Mouse (Mus musculus): ENCODE measurements at regions not wholly inside any gene's neighbourhood (a gene's known extent, or its start where the extent isn't known, plus 50 kb on each side); places are given as distances from the start of the nearest gene placed in this dataset.

GRCm38 (mm10) chr3:80307632-80308031 is 423.3 kb downstream of the Fam198b start:
- Histone ChIP-seq H3K27ac (ENCODE audit: insufficient read depth, low read depth, low read length, poor library complexity, severe bottlenecking) (no peak overlapping the region), H3K4me3 (ENCODE audit: insufficient read depth in 1 of 2, low read depth in 1 of 2, low read length in 2 of 2, poor library complexity in 1 of 2, severe bottlenecking in 1 of 2) (no peak overlapping the region), H3K9ac (ENCODE audit: insufficient read depth, low read depth, low read length, poor library complexity, severe bottlenecking) (no peak overlapping the region), H3K9me3 (ENCODE audit: control insufficient read depth, insufficient read depth, low read depth, low read length) (no peaks in the 10 kb centered on the region), H3K36me3 (ENCODE audit: control insufficient read depth, insufficient read depth, low read length, poor library complexity, severe bottlenecking) (no peaks in the 10 kb centered on the region), H3K4me1 (ENCODE audit: control insufficient read depth in 2 of 2, insufficient read depth in 2 of 2, low read length in 2 of 2, poor library complexity in 1 of 2) (no peaks in the 10 kb centered on the region)
- in situ Hi-C loops (cut with MboI; ENCODE audit: low sequenced_read_pairs in 2 of 2, unreplicated experiment in 2 of 2) = no loop called here
- DNase-seq (ENCODE audit: low read depth, low spot score) = no peak
- TF ChIP-seq MAFK (IDR thresholded peaks at IDR 0.05; ENCODE audit: insufficient read depth, low read depth, low read length) = no peak
- no peak for TF ChIP-seq ZNF384 (IDR thresholded peaks at IDR 0.05; ENCODE audit: low read depth, low read length)
- TF ChIP-seq CHD2 (IDR thresholded peaks at IDR 0.05; ENCODE audit: low read depth, low read length) = no peak
- no peak for TF ChIP-seq ZC3H11A (IDR thresholded peaks at IDR 0.05; ENCODE audit: borderline replicate concordance, low read depth, low read length)
- TF ChIP-seq HCFC1 (IDR thresholded peaks at IDR 0.05; ENCODE audit: borderline replicate concordance, insufficient read depth, low read length) = no peak

- Histone ChIP-seq H3K36me3 (ENCODE audit: control insufficient read depth, insufficient read depth, low read length, poor library complexity, severe bottlenecking) (no peaks in the 10 kb centered on the region), H3K27ac (ENCODE audit: insufficient read depth, low read depth, low read length, poor library complexity, severe bottlenecking) (no peak overlapping the region), H3K9ac (ENCODE audit: insufficient read depth, low read depth, low read length, poor library complexity, severe bottlenecking) (no peak overlapping the region), H3K9me3 (ENCODE audit: control insufficient read depth, insufficient read depth, low read depth, low read length) (no peaks in the 10 kb centered on the region), H3K4me1 (ENCODE audit: control insufficient read depth in 2 of 2, insufficient read depth in 2 of 2, low read length in 2 of 2, poor library complexity in 1 of 2) (no peaks in the 10 kb centered on the region), H3K4me3 (ENCODE audit: insufficient read depth in 1 of 2, low read depth in 1 of 2, low read length in 2 of 2, poor library complexity in 1 of 2, severe bottlenecking in 1 of 2) (no peak overlapping the region)
- DNase-seq (ENCODE audit: low read depth, low spot score) = no peak
- in situ Hi-C loops (cut with MboI; ENCODE audit: low sequenced_read_pairs in 2 of 2, unreplicated experiment in 2 of 2) = no loop called here
- no peak for TF ChIP-seq ZC3H11A (IDR thresholded peaks at IDR 0.05; ENCODE audit: borderline replicate concordance, low read depth, low read length)
- TF ChIP-seq HCFC1 (IDR thresholded peaks at IDR 0.05; ENCODE audit: borderline replicate concordance, insufficient read depth, low read length) = no peak
- no peak for TF ChIP-seq CHD2 (IDR thresholded peaks at IDR 0.05; ENCODE audit: low read depth, low read length)
- no peak for TF ChIP-seq ZNF384 (IDR thresholded peaks at IDR 0.05; ENCODE audit: low read depth, low read length)
- no peak for TF ChIP-seq MAFK (IDR thresholded peaks at IDR 0.05; ENCODE audit: insufficient read depth, low read depth, low read length)
These were observed 425.6 kb downstream of the Fam198b start for GRCm38 (mm10) chr3:80309931-80310330.

DNA sequence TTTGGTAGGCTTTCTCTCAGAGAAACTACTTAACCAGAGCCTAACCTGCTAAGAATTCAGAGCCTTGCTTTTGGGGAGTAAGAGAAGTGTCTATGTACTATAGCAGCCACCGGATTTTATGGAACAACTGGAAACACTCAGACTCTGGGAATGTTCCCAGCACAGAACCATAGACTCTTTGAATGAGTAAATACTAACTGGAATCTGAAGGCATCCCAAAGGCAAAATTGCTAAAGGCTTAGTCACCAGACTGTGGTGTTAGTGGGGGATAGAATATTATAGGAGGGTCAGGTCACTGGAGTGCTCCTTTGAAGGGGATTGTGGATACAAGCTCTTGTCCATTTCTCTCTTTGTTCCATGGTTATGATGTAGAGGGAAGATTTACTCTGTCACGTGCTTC is 427.4 kb downstream of the Fam198b start:
- TF ChIP-seq HCFC1 (IDR thresholded peaks at IDR 0.05; ENCODE audit: borderline replicate concordance, insufficient read depth, low read length) (no peak), MAFK (IDR thresholded peaks at IDR 0.05; ENCODE audit: insufficient read depth, low read depth, low read length) (no peak), ZC3H11A (IDR thresholded peaks at IDR 0.05; ENCODE audit: borderline replicate concordance, low read depth, low read length) (no peak), ZNF384 (IDR thresholded peaks at IDR 0.05; ENCODE audit: low read depth, low read length) (no peak), CHD2 (IDR thresholded peaks at IDR 0.05; ENCODE audit: low read depth, low read length) (no peak)
- H3K9ac ChIP-seq (ENCODE audit: insufficient read depth, low read depth, low read length, poor library complexity, severe bottlenecking) = no peak overlapping the region
- DNase-seq (ENCODE audit: low read depth, low spot score) = no peak

GRCm38 (mm10) chr3:80322291-80322690 is 438.0 kb downstream of the Fam198b start:
- H3K9me3 ChIP-seq (ENCODE audit: control insufficient read depth, insufficient read depth, low read depth, low read length) = no peaks in the 10 kb centered on the region
- no peak overlapping the region for H3K4me3 ChIP-seq (ENCODE audit: insufficient read depth in 1 of 2, low read depth in 1 of 2, low read length in 2 of 2, poor library complexity in 1 of 2, severe bottlenecking in 1 of 2)
- H3K4me1 ChIP-seq (ENCODE audit: control insufficient read depth in 2 of 2, insufficient read depth in 2 of 2, low read length in 2 of 2, poor library complexity in 1 of 2) = no peaks in the 10 kb centered on the region
- in situ Hi-C loops (cut with MboI; ENCODE audit: low sequenced_read_pairs in 2 of 2, unreplicated experiment in 2 of 2) = no loop called here
- no peak overlapping the region for H3K9ac ChIP-seq (ENCODE audit: insufficient read depth, low read depth, low read length, poor library complexity, severe bottlenecking)
- TF ChIP-seq HCFC1 (IDR thresholded peaks at IDR 0.05; ENCODE audit: borderline replicate concordance, insufficient read depth, low read length) (no peak), CHD2 (IDR thresholded peaks at IDR 0.05; ENCODE audit: low read depth, low read length) (no peak), MAFK (IDR thresholded peaks at IDR 0.05; ENCODE audit: insufficient read depth, low read depth, low read length) (no peak), ZC3H11A (IDR thresholded peaks at IDR 0.05; ENCODE audit: borderline replicate concordance, low read depth, low read length) (no peak), ZNF384 (IDR thresholded peaks at IDR 0.05; ENCODE audit: low read depth, low read length) (no peak)
- no peaks in the 10 kb centered on the region for H3K36me3 ChIP-seq (ENCODE audit: control insufficient read depth, insufficient read depth, low read length, poor library complexity, severe bottlenecking)
- no peak overlapping the region for H3K27ac ChIP-seq (ENCODE audit: insufficient read depth, low read depth, low read length, poor library complexity, severe bottlenecking)
- no peak for DNase-seq (ENCODE audit: low read depth, low spot score)

More for the DNA sequence above, 427.4 kb downstream of the Fam198b start:
- Histone ChIP-seq H3K36me3 (ENCODE audit: control insufficient read depth, insufficient read depth, low read length, poor library complexity, severe bottlenecking) (no peaks in the 10 kb centered on the region), H3K27ac (ENCODE audit: insufficient read depth, low read depth, low read length, poor library complexity, severe bottlenecking) (no peak overlapping the region), H3K4me3 (ENCODE audit: insufficient read depth in 1 of 2, low read depth in 1 of 2, low read length in 2 of 2, poor library complexity in 1 of 2, severe bottlenecking in 1 of 2) (no peak overlapping the region), H3K4me1 (ENCODE audit: control insufficient read depth in 2 of 2, insufficient read depth in 2 of 2, low read length in 2 of 2, poor library complexity in 1 of 2) (no peaks in the 10 kb centered on the region), H3K9me3 (ENCODE audit: control insufficient read depth, insufficient read depth, low read depth, low read length) (no peaks in the 10 kb centered on the region)
- in situ Hi-C loops (cut with MboI; ENCODE audit: low sequenced_read_pairs in 2 of 2, unreplicated experiment in 2 of 2) = no loop called here

DNA sequence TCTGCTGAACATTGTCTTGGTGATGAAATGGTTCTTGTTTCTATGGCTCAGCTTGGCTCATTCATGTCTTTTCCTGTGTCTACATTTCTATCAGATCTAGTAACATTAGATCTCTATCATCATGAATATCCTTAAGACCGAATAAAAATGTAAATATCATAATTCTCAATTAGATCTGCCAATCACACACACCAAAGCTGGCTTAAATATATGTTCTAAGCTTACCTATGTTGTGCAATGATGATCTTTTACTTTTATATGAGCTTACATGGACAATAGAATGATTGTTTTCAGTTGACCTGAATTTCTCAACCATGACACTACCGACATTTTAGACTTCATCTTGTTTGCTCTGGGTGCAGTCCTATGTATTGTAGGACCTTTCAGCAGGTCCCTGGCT is 440.4 kb downstream of the Fam198b start:
- Histone ChIP-seq H3K9me3 (ENCODE audit: control insufficient read depth, insufficient read depth, low read depth, low read length) (no peaks in the 10 kb centered on the region), H3K4me3 (ENCODE audit: insufficient read depth in 1 of 2, low read depth in 1 of 2, low read length in 2 of 2, poor library complexity in 1 of 2, severe bottlenecking in 1 of 2) (no peak overlapping the region), H3K36me3 (ENCODE audit: control insufficient read depth, insufficient read depth, low read length, poor library complexity, severe bottlenecking) (no peaks in the 10 kb centered on the region), H3K9ac (ENCODE audit: insufficient read depth, low read depth, low read length, poor library complexity, severe bottlenecking) (no peak overlapping the region), H3K27ac (ENCODE audit: insufficient read depth, low read depth, low read length, poor library complexity, severe bottlenecking) (no peak overlapping the region), H3K4me1 (ENCODE audit: control insufficient read depth in 2 of 2, insufficient read depth in 2 of 2, low read length in 2 of 2, poor library complexity in 1 of 2) (no peaks in the 10 kb centered on the region)
- TF ChIP-seq HCFC1 (IDR thresholded peaks at IDR 0.05; ENCODE audit: borderline replicate concordance, insufficient read depth, low read length) = no peak
- TF ChIP-seq ZNF384 (IDR thresholded peaks at IDR 0.05; ENCODE audit: low read depth, low read length) = no peak
- TF ChIP-seq MAFK (IDR thresholded peaks at IDR 0.05; ENCODE audit: insufficient read depth, low read depth, low read length) = no peak
- TF ChIP-seq CHD2 (IDR thresholded peaks at IDR 0.05; ENCODE audit: low read depth, low read length) = no peak
- no peak for TF ChIP-seq ZC3H11A (IDR thresholded peaks at IDR 0.05; ENCODE audit: borderline replicate concordance, low read depth, low read length)
- in situ Hi-C loops (cut with MboI; ENCODE audit: low sequenced_read_pairs in 2 of 2, unreplicated experiment in 2 of 2) = no loop called here
- DNase-seq (ENCODE audit: low read depth, low spot score) = no peak
